Mouse (Mus musculus): Measurements from ENCODE around the gene Rps2. TPM values are rescaled to one million over a fixed set of nuclear protein-coding genes. Genes with fewer than 3 reads are reported as not detected.
"Not testable (repeated sequence)": the region's sequence is repeated elsewhere in the genome, so short reads cannot be mapped to it uniquely, and the experiment has no call there.

Rps2 gene
- polyA plus RNA-seq, 1 experiment from 2014 or later: 1,258 TPM

DNA sequence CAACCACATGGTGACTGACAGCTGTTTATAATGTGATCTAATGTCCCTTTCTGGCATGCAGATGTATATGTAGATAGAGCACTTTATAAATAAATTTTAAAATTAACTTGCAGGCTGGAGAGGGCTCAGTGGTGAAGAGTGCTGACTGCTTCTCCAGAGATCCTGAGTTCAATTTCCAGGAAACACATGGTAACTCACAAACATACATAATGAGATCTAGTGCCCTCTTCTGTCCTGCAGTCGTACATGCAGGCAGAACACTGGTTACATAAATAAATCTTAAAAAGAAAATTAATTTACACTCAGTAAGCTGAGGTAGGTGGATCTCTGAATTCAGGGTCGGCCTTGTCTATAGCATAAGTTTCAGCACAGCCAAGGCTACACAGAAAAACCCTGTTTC lies 9.3 kb upstream of the Rps2 start:
- H3K4me3 ChIP-seq: no peak overlapping the region
- no peak for DNase-seq (ENCODE audit: low spot score)
- WGBS: 35% methylated on average over 2 of the region's 2 CpGs

DNA sequence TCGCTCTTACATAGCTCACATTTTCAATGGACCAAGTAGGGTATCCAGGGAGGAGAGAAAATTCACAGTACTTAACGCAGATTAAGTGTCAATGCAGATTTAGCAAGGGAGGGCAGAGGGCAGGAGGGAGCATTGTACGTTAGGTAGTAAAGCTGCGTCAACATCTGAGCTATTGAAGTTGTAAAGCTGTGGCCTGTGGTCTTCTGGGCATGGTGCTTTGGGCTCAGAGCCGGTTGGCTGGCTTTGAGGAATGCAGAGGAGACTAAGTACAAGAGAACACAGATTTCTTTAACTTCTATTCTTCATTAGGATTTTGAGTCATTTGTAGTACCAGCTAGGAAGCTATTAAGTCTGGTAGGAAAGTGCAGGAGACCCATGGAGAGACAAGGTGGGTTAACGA lies 2.4 kb upstream of the Rps2 start:
- Histone ChIP-seq H3K4me3 (no peak overlapping the region), H3K9me3 (no peaks in the 10 kb centered on the region), H3K36me3 (peaks cover 29% of the 10 kb centered on the region), H3K4me1 (0 out of 2 replicates have a peak, but pooled peaks cover 6% of the 10 kb centered on the region), H3K27me3 (ENCODE audit: insufficient read depth, poor library complexity, severe bottlenecking) (no peaks in the 10 kb centered on the region), H3K27ac (no peak overlapping the region)
- WGBS: 81% methylated on average over 6 of the region's 6 CpGs
- DNase-seq (ENCODE audit: low spot score): no peak

More for the DNA sequence above, 9.3 kb upstream of the Rps2 start:
- Histone ChIP-seq H3K4me1 (peaks cover 13% of the 10 kb centered on the region), H3K27me3 (ENCODE audit: insufficient read depth, poor library complexity, severe bottlenecking) (no peaks in the 10 kb centered on the region), H3K36me3 (peaks cover 19% of the 10 kb centered on the region), H3K27ac (no peak overlapping the region), H3K9me3 (no peaks in the 10 kb centered on the region)

GRCm38 (mm10) chr17:24716166-24716682 lies 1.7 kb upstream of the Rps2 start:
- Histone ChIP-seq H3K27me3 (ENCODE audit: insufficient read depth, poor library complexity, severe bottlenecking) (no peaks in the 10 kb centered on the region), H3K4me3 (no peak overlapping the region), H3K36me3 (peaks cover 34% of the 10 kb centered on the region), H3K9me3 (no peaks in the 10 kb centered on the region), H3K27ac (no peak overlapping the region), H3K4me1 (peaks cover 8% of the 10 kb centered on the region)
- 95% methylated on average over 15 of the region's 15 CpGs for WGBS
- no peak for DNase-seq (ENCODE audit: low spot score)

GRCm38 (mm10) chr17:24718938-24719337 lies 1.0 kb downstream of the Rps2 start:
- 56% methylated on average over 5 of the region's 5 CpGs for WGBS
- Histone ChIP-seq H3K4me3 (peak overlapping the region; percentile 78), H3K27ac (peak overlapping the region; percentile 95), H3K4me1 (peaks cover 27% of the 10 kb centered on the region), H3K36me3 (peaks cover 47% of the 10 kb centered on the region)
- DNase-seq (ENCODE audit: low spot score); H3K9me3 ChIP-seq; H3K27me3 ChIP-seq (ENCODE audit: insufficient read depth, poor library complexity, severe bottlenecking): not testable (repeated sequence)

- Histone ChIP-seq H3K4me3 (peak overlapping the region; percentile 78), H3K36me3 (peaks cover 47% of the 10 kb centered on the region), H3K9me3 (no peaks in the 10 kb centered on the region), H3K4me1 (peaks cover 27% of the 10 kb centered on the region), H3K27ac (peak overlapping the region; percentile 95), H3K27me3 (ENCODE audit: insufficient read depth, poor library complexity, severe bottlenecking) (no peaks in the 10 kb centered on the region)
- under 1% methylated on average over 60 of the region's 61 CpGs for WGBS
- DNase-seq (ENCODE audit: low spot score): peak; percentile 99
Observed at GRCm38 (mm10) chr17:24719494-24720222, 1.7 kb downstream of the Rps2 start.

GRCm38 (mm10) chr17:24720616-24721015 lies 2.7 kb downstream of the Rps2 start:
- peak overlapping the region; percentile 95 for H3K27ac ChIP-seq
- not testable (repeated sequence) for H3K27me3 ChIP-seq (ENCODE audit: insufficient read depth, poor library complexity, severe bottlenecking); H3K9me3 ChIP-seq; DNase-seq (ENCODE audit: low spot score)
- H3K4me3 ChIP-seq: peak overlapping the region; percentile 78
- under 1% methylated on average over 11 of the region's 11 CpGs for WGBS
- peaks cover 45% of the 10 kb centered on the region for H3K36me3 ChIP-seq
- peaks cover 27% of the 10 kb centered on the region for H3K4me1 ChIP-seq

DNA sequence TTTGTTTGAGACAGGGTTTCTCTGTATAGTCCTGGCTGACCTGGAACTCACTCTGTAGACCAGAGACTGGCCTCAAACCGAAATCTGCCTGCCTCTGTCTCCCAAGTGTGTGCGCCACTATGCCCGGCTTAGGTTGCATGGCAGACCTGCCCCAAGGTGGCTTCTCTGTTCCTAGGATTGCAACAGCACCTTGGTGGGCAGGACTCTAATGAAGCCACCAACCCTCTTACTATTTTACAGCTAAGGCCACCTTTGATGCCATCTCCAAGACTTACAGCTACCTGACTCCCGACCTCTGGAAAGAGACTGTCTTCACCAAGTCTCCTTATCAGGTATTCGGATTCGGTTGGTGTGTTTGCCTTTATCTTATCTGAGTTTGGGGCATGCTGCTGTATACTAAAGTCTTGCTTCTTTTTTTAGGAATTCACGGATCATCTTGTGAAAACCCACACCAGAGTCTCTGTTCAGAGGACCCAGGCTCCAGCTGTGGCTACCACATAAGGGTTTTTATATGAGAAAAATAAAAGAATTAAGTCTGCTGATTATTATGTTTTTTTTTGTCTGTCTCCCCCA lies 3.6 kb downstream of the Rps2 start:
- not testable (repeated sequence) for H3K9me3 ChIP-seq; H3K27me3 ChIP-seq (ENCODE audit: insufficient read depth, poor library complexity, severe bottlenecking); DNase-seq (ENCODE audit: low spot score)
- peaks cover 37% of the 10 kb centered on the region for H3K36me3 ChIP-seq
- WGBS: 33% methylated on average over 7 of the region's 7 CpGs
- peak overlapping the region; percentile 25; the same call in 1 of the 2 replicates for H3K27ac ChIP-seq
- peak overlapping the region; percentile 78 for H3K4me3 ChIP-seq
- peaks cover 24% of the 10 kb centered on the region for H3K4me1 ChIP-seq

- no peak for DNase-seq (ENCODE audit: low spot score)
- no peak overlapping the region for H3K27ac ChIP-seq
Observed at GRCm38 (mm10) chr17:24722220-24722924, 4.5 kb downstream of the Rps2 start.

DNA sequence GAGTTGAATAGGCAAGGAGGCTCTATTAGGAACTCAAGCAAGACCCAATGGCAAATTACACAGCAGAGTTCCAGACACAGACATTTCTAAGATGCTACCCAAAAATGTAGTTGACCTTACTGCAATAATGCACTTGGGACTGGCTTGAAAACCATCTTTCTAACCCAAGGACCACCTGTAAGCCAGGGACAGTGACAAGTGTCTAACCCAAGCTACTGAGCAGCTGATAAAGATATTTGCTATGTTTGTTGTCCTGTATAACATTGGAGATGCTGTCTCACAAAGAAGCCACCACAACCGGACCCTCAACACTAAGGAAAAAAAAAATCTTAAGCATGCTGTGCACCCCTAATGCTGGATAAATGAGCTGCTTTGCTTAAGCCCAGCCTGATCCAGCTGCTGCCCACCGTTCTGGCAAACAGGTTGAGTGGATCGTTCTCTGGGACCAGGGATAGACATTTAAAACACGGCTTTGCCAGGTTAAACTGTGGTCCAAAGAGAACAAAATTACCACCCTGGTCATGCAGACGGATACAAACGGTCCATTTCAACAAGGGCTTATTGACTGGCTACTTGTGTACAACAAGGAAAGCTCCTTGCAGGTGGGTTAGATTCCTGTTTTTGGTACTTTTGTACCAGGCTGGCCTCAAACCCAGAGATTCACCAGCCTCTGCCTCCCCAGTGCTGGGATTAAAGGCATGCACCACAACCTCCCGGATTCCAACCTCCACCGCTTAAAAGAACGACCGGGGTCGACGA lies 5.4 kb downstream of the Rps2 start:
- Histone ChIP-seq H3K27ac (peak overlapping the region; percentile 87), H3K4me3 (peak overlapping the region; percentile 78), H3K4me1 (peaks cover 27% of the 10 kb centered on the region), H3K36me3 (peaks cover 22% of the 10 kb centered on the region), H3K9me3 (no peaks in the 10 kb centered on the region), H3K27me3 (ENCODE audit: insufficient read depth, poor library complexity, severe bottlenecking) (no peaks in the 10 kb centered on the region; the same call in 1 of the 2 replicates)
- 3% methylated on average over 12 of the region's 12 CpGs for WGBS
- DNase-seq (ENCODE audit: low spot score): no peak

More at GRCm38 (mm10) chr17:24722220-24722924, 4.5 kb downstream of the Rps2 start:
- H3K36me3 ChIP-seq: peaks cover 30% of the 10 kb centered on the region
- H3K4me3 ChIP-seq: peak overlapping the region; percentile 78
- peaks cover 24% of the 10 kb centered on the region for H3K4me1 ChIP-seq
- no peaks in the 10 kb centered on the region for H3K9me3 ChIP-seq
- H3K27me3 ChIP-seq (ENCODE audit: insufficient read depth, poor library complexity, severe bottlenecking): no peaks in the 10 kb centered on the region
- WGBS: 33% methylated on average over 13 of the region's 13 CpGs

DNA sequence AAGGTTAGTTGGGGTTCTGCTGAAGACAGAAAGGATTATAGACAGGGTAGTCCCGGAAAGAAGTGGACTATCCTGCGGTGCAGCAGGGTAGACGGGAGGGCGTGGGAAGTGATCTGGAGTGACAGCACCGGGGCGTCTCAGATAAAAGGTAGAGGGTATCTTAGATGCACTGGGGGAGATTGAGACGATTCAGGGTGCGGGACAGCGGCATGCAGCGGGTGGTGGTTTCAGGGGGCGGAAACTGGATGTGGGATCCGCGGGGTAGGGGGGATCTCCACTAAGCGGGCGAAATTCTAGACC lies 5.9 kb downstream of the Rps2 start:
- DNase-seq (ENCODE audit: low spot score): no peak

DNA sequence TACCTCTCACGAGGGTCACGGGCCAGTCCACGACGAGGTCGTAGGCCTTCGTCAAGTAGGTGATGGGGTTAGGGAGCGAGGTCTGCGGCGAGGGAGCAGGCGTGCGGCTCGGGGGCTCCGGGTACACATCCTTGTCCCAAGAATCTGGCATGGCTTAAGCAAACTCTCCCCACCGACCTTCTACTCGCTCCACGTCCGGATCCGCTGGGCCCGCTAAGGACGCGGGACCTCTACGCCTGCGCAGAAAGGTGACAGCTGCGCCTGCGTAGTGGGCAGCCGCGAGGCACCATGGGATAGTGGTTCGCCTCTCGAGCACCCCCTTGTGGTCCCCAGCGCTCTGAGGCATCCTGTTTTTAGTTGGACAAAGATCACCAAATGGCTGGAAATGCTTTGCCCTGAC lies 6.3 kb downstream of the Rps2 start, which contains the start of gene Ndufb10:
Ndufb10 (minus strand) TSS at position 295 of the 400 bp plus-strand sequence.
- Histone ChIP-seq H3K27ac (peak within 1 kb of the TSS; percentile 87), H3K4me1 (peaks cover 25% of the 10 kb centered on the region)
- WGBS: under 1% methylated on average over 30 of the region's 30 CpGs

More for the DNA sequence above, 5.9 kb downstream of the Rps2 start:
- Histone ChIP-seq H3K36me3 (peaks cover 18% of the 10 kb centered on the region), H3K9me3 (no peaks in the 10 kb centered on the region), H3K27ac (peak overlapping the region; percentile 87), H3K27me3 (ENCODE audit: insufficient read depth, poor library complexity, severe bottlenecking) (no peaks in the 10 kb centered on the region; the same call in 1 of the 2 replicates), H3K4me3 (peak overlapping the region; percentile 78), H3K4me1 (peaks cover 28% of the 10 kb centered on the region)
- WGBS: under 1% methylated on average over 15 of the region's 15 CpGs

GRCm38 (mm10) chr17:24725637-24726390 lies 7.9 kb downstream of the Rps2 start:
- Histone ChIP-seq H3K27ac (no peak overlapping the region), H3K9me3 (no peaks in the 10 kb centered on the region)
- 60% methylated on average over 3 of the region's 3 CpGs for whole genome bisulfite sequencing

More for the DNA sequence above, 6.3 kb downstream of the Rps2 start, which contains the start of gene Ndufb10:
- H3K36me3 ChIP-seq: peaks cover 18% of the 10 kb centered on the region
- no peaks in the 10 kb centered on the region for H3K9me3 ChIP-seq
- H3K4me3 ChIP-seq: peak within 1 kb of the TSS; percentile 78
- DNase-seq (ENCODE audit: low spot score): peak; percentile 97
- H3K27me3 ChIP-seq (ENCODE audit: insufficient read depth, poor library complexity, severe bottlenecking): no peaks in the 10 kb centered on the region; the same call in 1 of the 2 replicates

More at GRCm38 (mm10) chr17:24725637-24726390, 7.9 kb downstream of the Rps2 start:
- Histone ChIP-seq H3K4me3 (no peak overlapping the region), H3K36me3 (peaks cover 15% of the 10 kb centered on the region), H3K27me3 (ENCODE audit: insufficient read depth, poor library complexity, severe bottlenecking) (no peaks in the 10 kb centered on the region; the same call in 1 of the 2 replicates), H3K4me1 (peaks cover 25% of the 10 kb centered on the region)
- DNase-seq (ENCODE audit: low spot score): no peak
